Mouse (Mus musculus) c-Kit-negative CD71-positive TER-119-positive erythroid progenitor cells, embryonic 14.5 days (primary cell): Measurements from ENCODE around the gene Ism2.
"Not testable (repeated sequence)": the region's sequence is repeated elsewhere in the genome, so short reads cannot be mapped to it uniquely, and the experiment has no call there.

ENCODE experiments used
- DNase-seq: peaks from one replicate; pipeline ENCODE4 v3.0.0-alpha.2; 2013; ENCODE audit warnings: low read depth, low spot score

The Ism2 gene

GRCm38 (mm10) chr12:87289100-87289499 lies 10.4 kb downstream of the Ism2 start:
- no peak for DNase-seq

GRCm38 (mm10) chr12:87284726-87285125 lies 14.8 kb downstream of the Ism2 start:
- DNase-seq: no peak

- DNase-seq: no peak
These were observed 15.2 kb downstream of the Ism2 start for GRCm38 (mm10) chr12:87284268-87284667.

- DNase-seq: no peak
These were observed 15.8 kb downstream of the Ism2 start for GRCm38 (mm10) chr12:87283706-87284105.

- DNase-seq: no peak
These were observed 16.8 kb downstream of the Ism2 start for GRCm38 (mm10) chr12:87282743-87283142.

- no peak for DNase-seq
These were observed 17.7 kb downstream of the Ism2 start for GRCm38 (mm10) chr12:87281766-87282165.

- no peak for DNase-seq
These were observed 19.6 kb downstream of the Ism2 start for GRCm38 (mm10) chr12:87279879-87280278.

- no peak for DNase-seq
These were observed 20.2 kb downstream of the Ism2 start for GRCm38 (mm10) chr12:87279350-87279749.

- no peak for DNase-seq
These were observed 21.3 kb downstream of the Ism2 start for GRCm38 (mm10) chr12:87278118-87278730.

- DNase-seq: not testable (repeated sequence)
These were observed 22.3 kb downstream of the Ism2 start for GRCm38 (mm10) chr12:87277251-87277650.

- peak; percentile 62 for DNase-seq
These were observed 24.4 kb downstream of the Ism2 start for GRCm38 (mm10) chr12:87274853-87275831.

- DNase-seq: peak; percentile 48
These were observed 31.8 kb downstream of the Ism2 start for GRCm38 (mm10) chr12:87267682-87268081.

- no peak for DNase-seq
These were observed 32.5 kb downstream of the Ism2 start for GRCm38 (mm10) chr12:87266827-87267603.

GRCm38 (mm10) chr12:87266108-87266826 lies 33.2 kb downstream of the Ism2 start, which contains the start of the genes Vipas39 and Ahsa1:
Gene Vipas39 (minus strand): TSS chr12:87266256.
Gene Ahsa1 (plus strand): TSS chr12:87266479.
- DNase-seq: peak; percentile 94

- no peak for DNase-seq
These were observed 34.1 kb downstream of the Ism2 start for GRCm38 (mm10) chr12:87265444-87265843.

- DNase-seq: no peak
These were observed 38.9 kb downstream of the Ism2 start for GRCm38 (mm10) chr12:87260562-87260961.

GRCm38 (mm10) chr12:87256629-87257028 lies 42.9 kb downstream of the Ism2 start:
- DNase-seq: no peak

- DNase-seq: no peak
These were observed 45.6 kb downstream of the Ism2 start for GRCm38 (mm10) chr12:87253878-87254277.

GRCm38 (mm10) chr12:87250161-87250560 lies 49.3 kb downstream of the Ism2 start:
- DNase-seq: no peak

- no peak for DNase-seq
These were observed 60.9 kb downstream of the Ism2 start, which contains the start of gene Noxred1 for GRCm38 (mm10) chr12:87238632-87239031. Gene Noxred1 (minus strand): TSS chr12:87238732.

GRCm38 (mm10) chr12:87236882-87237483 lies 62.5 kb downstream of the Ism2 start:
- DNase-seq: no peak
